Mouse (Mus musculus) small intestine, adult 2 months (tissue): ENCODE data around the gene Tekt2.

Source experiments
- CTCF ChIP-seq: fragments of 200-500 bp; IDR thresholded peaks from 2 replicates; pipeline ENCODE4 v1.5.1; 2012; ENCODE audit warnings: low read depth, mild to moderate bottlenecking, control low read depth, inconsistent platforms, low read length, moderate library complexity, mixed read lengths; ENCODE audit not compliant: insufficient replicate concordance, insufficient read length; ENCODE audit errors: extremely low read depth
- POLR2A ChIP-seq: fragments of 200-500 bp; IDR thresholded peaks from 2 replicates; pipeline ENCODE4 v1.6.1; 2012; ENCODE audit warnings: low read depth, mild to moderate bottlenecking, control low read depth, inconsistent platforms, low read length, moderate library complexity

- TF ChIP-seq POLR2A (no peak), CTCF (no peak)
These were observed 46.9 kb downstream of the Tekt2 start for GRCm38 (mm10) chr4:126278565-126278915.
